Mouse (Mus musculus): Measurements from ENCODE around the gene Kansl1l.

- TF ChIP-seq CTCF (IDR thresholded peaks at IDR 0.05; ENCODE audit: control insufficient read depth, insufficient read depth, low read length) (no peak), POLR2A (IDR thresholded peaks at IDR 0.05; ENCODE audit: borderline replicate concordance, control insufficient read depth, low read depth, low read length) (no peak)
Measured at GRCm38 (mm10) chr1:66831824-66832600, 14.7 kb upstream of the Kansl1l start.
